Mouse (Mus musculus) hindbrain, embryonic 16.5 days (tissue): ENCODE data around the gene 1700125H20Rik. TPM values are rescaled to one million over a fixed set of nuclear protein-coding genes. Genes with fewer than 3 reads are reported as not detected.
A peak's percentile ranks its signal among the peaks of the same experiment; 100 is the strongest.

ENCODE experiments used
- ATAC-seq: fragments of 200-750 bp; cut with Nextera tagmentation; 2 replicates; pipeline ENCODE4 v1.8.0; 2017; ENCODE audit warnings: moderate TSS enrichment, moderate library complexity
- H3K27ac ChIP-seq: fragments of 300-500 bp; sonication (generic); 2 replicates; pipeline ENCODE4 v1.5.1; 2014; ENCODE audit warnings: low read depth, mild to moderate bottlenecking, control low read depth, low read length, moderate library complexity
- H3K27me3 ChIP-seq: fragments of 300-500 bp; sonication (generic); replicated peaks from 2 replicates; pipeline ENCODE4 v1.6.1; 2014; ENCODE audit warnings: low read length; ENCODE audit not compliant: control insufficient read depth, insufficient read depth
- H3K36me3 ChIP-seq: fragments of 300-500 bp; sonication (generic); 2 replicates; pipeline ENCODE4 v1.6.1; 2014; ENCODE audit warnings: mild to moderate bottlenecking, low read length, moderate library complexity, mixed read lengths; ENCODE audit not compliant: control insufficient read depth, insufficient read depth
- H3K4me1 ChIP-seq: fragments of 300-500 bp; sonication (generic); 2 replicates; pipeline ENCODE4 v1.6.1; 2014; ENCODE audit warnings: low read depth, low read length; ENCODE audit not compliant: control insufficient read depth, insufficient read depth
- H3K4me2 ChIP-seq: fragments of 300-500 bp; sonication (generic); 2 replicates; pipeline ENCODE4 v1.6.1; 2014; ENCODE audit warnings: mild to moderate bottlenecking, low read length, control low read depth, moderate library complexity
- H3K4me3 ChIP-seq: fragments of 300-500 bp; sonication (generic); 2 replicates; pipeline ENCODE4 v1.5.1; 2014; ENCODE audit warnings: mild to moderate bottlenecking, low read length, control low read depth, moderate library complexity
- H3K9ac ChIP-seq: fragments of 300-500 bp; sonication (generic); 2 replicates; pipeline ENCODE4 v1.6.1; 2014; ENCODE audit warnings: low read depth, mild to moderate bottlenecking, control low read depth, low read length, moderate library complexity
- H3K9me3 ChIP-seq: fragments of 300-500 bp; sonication (generic); 2 replicates; pipeline ENCODE4 v1.6.1; 2014; ENCODE audit warnings: mild to moderate bottlenecking, low read length, moderate library complexity; ENCODE audit not compliant: control insufficient read depth
- WGBS: fragments of 180-500 bp; shearing (Covaris S2); extraction: QIAGEN DNeasy Blood & Tissue Kit; methylation state at CpG from one replicate; pipeline ENCODE4 v1.1.7; 2014; 5-methylcytosine and 5-hydroxymethylcytosine counted together
- polyA plus RNA-seq: library from polyadenylated mRNA; unstranded; fragments of >200 nt; fragmentation: Nextera tagmentation; extraction: Ambion mirVana; gene quantifications from 2 replicates; pipeline ENCODE4 v1.2.1, GENCODE M21; 2015

1700125H20Rik gene
- polyA plus RNA-seq, 1 experiment from 2014 or later: 0.86 TPM

- Histone ChIP-seq H3K9ac (peak overlapping the region; percentile 65), H3K4me2 (peak overlapping the region; percentile 71), H3K9me3 (no peaks in the 10 kb centered on the region), H3K4me1 (peaks cover 3% of the 10 kb centered on the region; the same call in 1 of the 2 replicates), H3K36me3 (no peaks in the 10 kb centered on the region), H3K27ac (peak overlapping the region; percentile 59), H3K4me3 (peak overlapping the region; percentile 43), H3K27me3 (no peaks in the 10 kb centered on the region)
- WGBS: 6% methylated on average over 20 of the region's 20 CpGs
- peak; percentile 96 for ATAC-seq
Measured at GRCm38 (mm10) chr11:85182617-85183283, 12.5 kb downstream of the 1700125H20Rik start.

- Histone ChIP-seq H3K4me1 (peaks cover 3% of the 10 kb centered on the region; the same call in 1 of the 2 replicates), H3K27me3 (no peaks in the 10 kb centered on the region), H3K4me2 (peak overlapping the region; percentile 71), H3K27ac (peak overlapping the region; percentile 59), H3K36me3 (no peaks in the 10 kb centered on the region), H3K9me3 (no peaks in the 10 kb centered on the region), H3K4me3 (peak overlapping the region; percentile 43), H3K9ac (peak overlapping the region; percentile 65)
- ATAC-seq: no peak; the same call in 1 of the 2 replicates
- 21% methylated on average over 13 of the region's 13 CpGs for WGBS
Measured at GRCm38 (mm10) chr11:85183284-85183779, 13.1 kb downstream of the 1700125H20Rik start.

- Histone ChIP-seq H3K36me3 (no peaks in the 10 kb centered on the region; the same call in 1 of the 2 replicates), H3K27ac (no peak overlapping the region), H3K27me3 (no peaks in the 10 kb centered on the region), H3K4me1 (peaks cover 3% of the 10 kb centered on the region; the same call in 1 of the 2 replicates), H3K9me3 (no peaks in the 10 kb centered on the region), H3K4me3 (no peak overlapping the region), H3K9ac (no peak overlapping the region), H3K4me2 (no peak overlapping the region)
- 68% methylated on average over 5 of the region's 5 CpGs for WGBS
- ATAC-seq: no peak
Measured at GRCm38 (mm10) chr11:85184082-85184481, 13.9 kb downstream of the 1700125H20Rik start.

- peaks cover 2% of the 10 kb centered on the region; the same call in 1 of the 2 replicates for H3K36me3 ChIP-seq
- WGBS: 90% methylated on average over 6 of the region's 6 CpGs
- no peak for ATAC-seq
- H3K27ac ChIP-seq: no peak overlapping the region
- no peaks in the 10 kb centered on the region for H3K9me3 ChIP-seq
- no peak overlapping the region for H3K4me2 ChIP-seq
- H3K4me1 ChIP-seq: peaks cover 3% of the 10 kb centered on the region; the same call in 1 of the 2 replicates
- no peaks in the 10 kb centered on the region for H3K27me3 ChIP-seq
- H3K4me3 ChIP-seq: no peak overlapping the region
- H3K9ac ChIP-seq: no peak overlapping the region
Measured at GRCm38 (mm10) chr11:85184839-85185238, 14.6 kb downstream of the 1700125H20Rik start.

GRCm38 (mm10) chr11:85189110-85189509 is 18.9 kb downstream of the 1700125H20Rik start:
- no peak for ATAC-seq
- no peak overlapping the region for H3K9ac ChIP-seq
- 98% methylated on average over 4 of the region's 4 CpGs for WGBS
- no peak overlapping the region for H3K27ac ChIP-seq
- no peaks in the 10 kb centered on the region for H3K27me3 ChIP-seq
- H3K4me1 ChIP-seq: no peaks in the 10 kb centered on the region
- no peaks in the 10 kb centered on the region for H3K9me3 ChIP-seq
- H3K36me3 ChIP-seq: peaks cover 26% of the 10 kb centered on the region
- H3K4me2 ChIP-seq: no peak overlapping the region
- H3K4me3 ChIP-seq: no peak overlapping the region

- 95% methylated on average over 12 of the region's 12 CpGs for WGBS
- H3K4me1 ChIP-seq: no peaks in the 10 kb centered on the region
Measured at GRCm38 (mm10) chr11:85190741-85191140, 20.5 kb downstream of the 1700125H20Rik start.

GRCm38 (mm10) chr11:85194206-85194605 is 24.0 kb downstream of the 1700125H20Rik start:
- WGBS: 95% methylated on average over 11 of the region's 11 CpGs
- H3K27ac ChIP-seq: no peak overlapping the region
- peaks cover 46% of the 10 kb centered on the region for H3K36me3 ChIP-seq
- no peaks in the 10 kb centered on the region for H3K4me1 ChIP-seq
- no peaks in the 10 kb centered on the region for H3K9me3 ChIP-seq
- no peak overlapping the region for H3K4me2 ChIP-seq
- ATAC-seq: no peak
- no peak overlapping the region for H3K4me3 ChIP-seq
- no peaks in the 10 kb centered on the region for H3K27me3 ChIP-seq
- H3K9ac ChIP-seq: no peak overlapping the region

More at GRCm38 (mm10) chr11:85190741-85191140, 20.5 kb downstream of the 1700125H20Rik start:
- Histone ChIP-seq H3K4me3 (no peak overlapping the region), H3K9me3 (no peaks in the 10 kb centered on the region), H3K27me3 (no peaks in the 10 kb centered on the region), H3K27ac (no peak overlapping the region), H3K36me3 (peaks cover 42% of the 10 kb centered on the region), H3K4me2 (no peak overlapping the region), H3K9ac (no peak overlapping the region)
- ATAC-seq: no peak

GRCm38 (mm10) chr11:85196046-85196445 is 25.8 kb downstream of the 1700125H20Rik start:
- Histone ChIP-seq H3K9me3 (no peaks in the 10 kb centered on the region), H3K27me3 (no peaks in the 10 kb centered on the region), H3K36me3 (peaks cover 52% of the 10 kb centered on the region), H3K9ac (no peak overlapping the region), H3K4me1 (no peaks in the 10 kb centered on the region), H3K4me2 (no peak overlapping the region), H3K27ac (no peak overlapping the region), H3K4me3 (no peak overlapping the region)
- ATAC-seq: no peak
- 93% methylated on average over 9 of the region's 9 CpGs for WGBS

- Histone ChIP-seq H3K36me3 (peaks cover 38% of the 10 kb centered on the region), H3K4me2 (no peak overlapping the region), H3K4me3 (no peak overlapping the region), H3K27ac (no peak overlapping the region), H3K9ac (no peak overlapping the region), H3K4me1 (no peaks in the 10 kb centered on the region), H3K27me3 (no peaks in the 10 kb centered on the region), H3K9me3 (no peaks in the 10 kb centered on the region)
- 79% methylated on average over 2 of the region's 2 CpGs for WGBS
- ATAC-seq: no peak
Measured at GRCm38 (mm10) chr11:85198906-85199305, 28.7 kb downstream of the 1700125H20Rik start.
